Mouse (Mus musculus): ENCODE measurements around the gene Dhfr. TPM values are rescaled to one million over a fixed set of nuclear protein-coding genes. Genes with fewer than 3 reads are reported as not detected.

Gene Dhfr
- polyA plus RNA-seq, 1 experiment from 2014 or later, result 21.9 TPM

DNA sequence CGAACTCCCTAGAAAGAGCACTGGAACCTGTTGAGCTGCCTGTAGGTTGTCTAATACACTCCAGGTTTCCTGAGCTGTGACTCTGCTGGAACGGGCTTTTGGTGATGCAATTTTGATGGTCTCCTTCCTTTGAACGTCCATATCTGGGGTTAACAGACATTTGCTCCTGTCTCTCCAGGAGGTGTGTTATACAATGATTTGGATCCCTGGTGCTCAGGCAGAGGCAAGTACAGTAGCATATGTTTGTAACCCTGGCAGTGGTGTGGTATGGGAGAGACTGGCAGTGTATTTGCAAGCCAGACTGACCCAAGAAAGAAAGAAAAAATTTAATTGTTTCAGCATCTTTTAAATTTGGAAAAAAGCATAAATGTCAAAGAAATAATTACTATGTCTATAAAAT, 32.8 kb downstream of the Dhfr start:
- H3K36me3 ChIP-seq, result peaks cover 32% of the 10 kb centered on the region
- no peaks in the 10 kb centered on the region for H3K9me3 ChIP-seq

DNA sequence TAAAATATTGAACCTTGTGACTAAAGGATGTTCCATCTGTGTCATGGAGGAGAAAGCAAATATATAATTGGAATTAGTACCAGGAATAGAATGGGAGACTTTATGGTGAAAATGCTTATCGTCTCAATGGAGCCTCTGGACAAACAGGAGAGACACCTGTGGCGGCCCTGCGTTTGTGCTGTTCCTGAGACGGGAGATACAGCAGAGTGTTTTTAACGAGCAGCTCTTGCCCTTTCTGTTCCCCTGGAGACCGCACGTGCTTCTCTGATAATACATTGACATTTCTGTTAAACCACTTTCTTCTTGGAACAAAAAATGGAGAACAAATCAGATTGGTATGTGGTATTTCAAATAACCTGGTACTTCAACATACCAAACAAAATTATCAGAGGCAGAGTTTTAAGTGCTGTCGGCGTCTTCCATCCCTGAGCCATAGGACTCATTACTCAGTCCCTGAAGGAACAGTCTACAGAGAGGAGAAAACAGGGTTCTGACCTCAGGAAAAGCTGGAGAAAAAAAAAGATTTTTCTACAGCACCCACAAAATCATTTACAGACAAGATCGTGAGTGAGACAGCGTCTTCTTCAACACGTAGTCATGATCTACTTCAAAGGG, 38.6 kb downstream of the Dhfr start:
- no peak overlapping the region for H3K27ac ChIP-seq
- no peak for ATAC-seq (ENCODE audit: insufficient number of reproducible peaks, insufficient read depth, low FRiP score, low TSS enrichment, low read depth)

More for the DNA sequence above, 32.8 kb downstream of the Dhfr start:
- no peak overlapping the region for H3K4me3 ChIP-seq (replicated peaks)
- H3K4me2 ChIP-seq, result no peak overlapping the region
- H3K9ac ChIP-seq (replicated peaks), result no peak overlapping the region
- WGBS, result 80% methylated on average over 3 of the region's 3 CpGs
- no peaks in the 10 kb centered on the region for H3K4me1 ChIP-seq (replicated peaks)
- no peak for ATAC-seq (ENCODE audit: insufficient number of reproducible peaks, insufficient read depth, low FRiP score, low TSS enrichment, low read depth)
- no peaks in the 10 kb centered on the region for H3K27me3 ChIP-seq
- no peak overlapping the region for H3K27ac ChIP-seq

DNA sequence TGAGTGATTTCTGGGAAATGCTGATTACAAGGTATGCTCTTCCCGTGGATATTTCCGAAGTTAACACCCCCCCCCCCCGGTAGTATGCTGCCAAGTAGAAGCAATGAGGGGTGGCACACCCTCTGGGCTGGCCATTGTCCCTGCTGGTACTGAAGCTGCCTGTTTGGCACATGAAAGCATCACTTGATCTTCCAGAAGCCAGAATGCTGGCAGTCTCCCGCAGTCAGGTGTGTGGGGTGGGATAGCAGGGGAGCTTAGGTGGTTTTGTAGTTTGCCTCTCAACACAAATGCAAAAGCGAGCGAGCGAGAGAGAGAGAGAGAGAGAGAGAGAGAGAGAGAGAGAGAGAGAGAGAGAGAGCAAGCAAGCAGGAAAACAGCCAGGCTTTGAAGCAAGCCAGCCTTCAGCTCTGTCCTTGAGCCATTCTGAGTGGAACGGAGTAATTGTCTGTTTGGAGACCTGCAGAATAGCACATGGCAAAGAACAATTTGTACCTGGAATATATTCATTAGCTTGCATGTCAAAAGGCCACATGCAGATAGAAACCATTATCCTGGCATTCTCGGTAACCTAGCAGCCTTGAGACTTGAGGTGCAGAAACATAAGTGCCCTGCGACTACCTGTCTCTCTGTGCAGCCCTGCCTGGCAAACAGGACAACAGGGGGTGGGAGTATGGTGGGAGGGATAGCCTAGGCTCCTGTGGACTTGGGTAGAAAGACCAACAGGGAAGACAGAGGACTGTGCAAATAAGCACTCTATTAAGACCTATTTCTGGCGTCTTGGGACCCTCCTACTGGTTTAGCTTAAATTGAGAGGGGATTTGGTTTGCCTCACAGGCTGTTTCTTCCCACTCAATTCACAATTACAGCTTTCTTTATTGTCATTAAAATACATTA, 44.2 kb downstream of the Dhfr start:
- no peaks in the 10 kb centered on the region for H3K36me3 ChIP-seq
- H3K27me3 ChIP-seq, result no peaks in the 10 kb centered on the region
- no peaks in the 10 kb centered on the region for H3K4me1 ChIP-seq (replicated peaks)
- H3K4me3 ChIP-seq (replicated peaks), result no peak overlapping the region
- no peak overlapping the region for H3K4me2 ChIP-seq
- 76% methylated on average over 11 of the region's 11 CpGs for WGBS
- H3K9me3 ChIP-seq, result no peaks in the 10 kb centered on the region
- ATAC-seq (ENCODE audit: insufficient number of reproducible peaks, insufficient read depth, low FRiP score, low TSS enrichment, low read depth), result no peak
- no peak overlapping the region for H3K27ac ChIP-seq
- H3K9ac ChIP-seq (replicated peaks), result no peak overlapping the region

More for the DNA sequence above, 38.6 kb downstream of the Dhfr start:
- Histone ChIP-seq H3K36me3 (no peaks in the 10 kb centered on the region), H3K4me3 (replicated peaks) (no peak overlapping the region), H3K27me3 (no peaks in the 10 kb centered on the region), H3K9ac (replicated peaks) (no peak overlapping the region), H3K4me2 (no peak overlapping the region), H3K9me3 (no peaks in the 10 kb centered on the region), H3K4me1 (replicated peaks) (no peaks in the 10 kb centered on the region)
- WGBS, result 87% methylated on average over 12 of the region's 12 CpGs

DNA sequence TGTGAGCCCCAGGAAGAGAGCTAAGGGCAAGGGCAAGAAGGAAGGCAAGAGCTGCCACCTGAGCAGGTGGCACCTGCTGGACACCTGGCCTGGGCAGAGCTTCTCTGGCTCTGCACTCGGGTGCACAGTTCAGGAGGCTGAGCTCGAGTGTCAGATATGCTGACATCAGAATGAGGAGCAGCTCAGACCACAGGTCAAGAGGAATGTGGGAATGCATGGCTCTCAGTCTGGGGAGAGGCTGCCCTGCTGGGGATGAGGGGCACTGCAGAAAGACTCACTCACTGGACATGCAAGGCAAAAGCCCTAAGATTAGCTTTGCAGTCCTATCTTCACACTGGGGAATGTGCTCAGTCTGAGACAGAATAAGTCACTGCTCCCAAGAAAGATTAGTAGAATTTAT, 47.5 kb downstream of the Dhfr start:
- Histone ChIP-seq H3K9ac (replicated peaks) (no peak overlapping the region), H3K9me3 (0 out of 2 replicates have a peak, but pooled peaks cover 3% of the 10 kb centered on the region), H3K4me2 (no peak overlapping the region), H3K36me3 (no peaks in the 10 kb centered on the region), H3K27ac (no peak overlapping the region), H3K27me3 (no peaks in the 10 kb centered on the region), H3K4me1 (replicated peaks) (no peaks in the 10 kb centered on the region), H3K4me3 (replicated peaks) (no peak overlapping the region)
- 53% methylated on average over 2 of the region's 2 CpGs for WGBS
- no peak for ATAC-seq (ENCODE audit: insufficient number of reproducible peaks, insufficient read depth, low FRiP score, low TSS enrichment, low read depth)

DNA sequence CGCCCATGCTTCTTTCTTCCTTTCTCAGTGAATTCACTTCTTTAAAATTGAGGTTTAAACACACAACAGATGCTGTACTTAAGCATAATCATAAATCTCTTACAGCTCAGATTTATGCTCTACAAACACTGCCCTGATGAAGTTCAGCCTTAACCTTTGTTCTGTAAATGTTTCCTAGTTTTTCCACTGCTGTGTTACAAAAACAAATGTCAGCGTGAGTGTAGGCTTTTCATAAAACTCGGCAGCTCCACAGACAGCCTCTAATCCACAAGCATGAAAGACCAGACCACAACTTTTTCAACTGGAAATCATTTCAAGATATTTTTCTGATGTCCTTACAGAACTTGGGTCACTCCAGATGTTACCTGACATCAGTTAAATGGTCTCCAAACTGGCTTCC, 49.0 kb downstream of the Dhfr start:
- Histone ChIP-seq H3K4me1 (replicated peaks) (no peaks in the 10 kb centered on the region), H3K9ac (replicated peaks) (no peak overlapping the region), H3K9me3 (0 out of 2 replicates have a peak, but pooled peaks cover 3% of the 10 kb centered on the region), H3K27me3 (no peaks in the 10 kb centered on the region), H3K4me3 (replicated peaks) (no peak overlapping the region), H3K4me2 (no peak overlapping the region), H3K36me3 (no peaks in the 10 kb centered on the region), H3K27ac (no peak overlapping the region)
- WGBS, result 80% methylated on average over 3 of the region's 3 CpGs
- ATAC-seq (ENCODE audit: insufficient number of reproducible peaks, insufficient read depth, low FRiP score, low TSS enrichment, low read depth), result no peak

DNA sequence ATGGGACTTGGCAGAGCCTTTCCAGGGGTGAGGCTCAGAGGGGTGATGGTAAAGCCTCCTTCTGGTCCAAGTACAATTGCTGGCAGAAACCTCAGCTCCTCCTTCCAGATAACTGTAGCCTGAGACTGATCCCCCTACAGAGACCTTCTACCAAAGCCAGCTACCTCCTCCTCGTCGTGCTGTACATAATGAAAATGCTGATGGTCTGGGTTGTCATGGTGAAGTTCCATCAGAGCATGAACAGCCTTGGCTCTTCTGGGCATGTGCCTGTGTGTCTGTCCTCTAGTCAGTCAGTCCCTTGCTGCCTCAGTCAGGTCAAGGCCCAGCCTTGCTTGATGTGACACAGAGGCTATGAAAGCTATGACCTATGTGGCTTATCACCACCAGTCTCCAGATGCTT, 56.0 kb downstream of the Dhfr start:
- H3K4me2 ChIP-seq, result no peak overlapping the region
- no peaks in the 10 kb centered on the region for H3K36me3 ChIP-seq
- no peaks in the 10 kb centered on the region for H3K4me1 ChIP-seq (replicated peaks)
- H3K4me3 ChIP-seq (replicated peaks), result no peak overlapping the region
- WGBS, result 92% methylated on average over 2 of the region's 2 CpGs
- H3K27me3 ChIP-seq, result no peaks in the 10 kb centered on the region
- ATAC-seq (ENCODE audit: insufficient number of reproducible peaks, insufficient read depth, low FRiP score, low TSS enrichment, low read depth), result no peak
- no peak overlapping the region for H3K27ac ChIP-seq
- 0 out of 2 replicates have a peak, but pooled peaks cover 3% of the 10 kb centered on the region for H3K9me3 ChIP-seq
- H3K9ac ChIP-seq (replicated peaks), result no peak overlapping the region

DNA sequence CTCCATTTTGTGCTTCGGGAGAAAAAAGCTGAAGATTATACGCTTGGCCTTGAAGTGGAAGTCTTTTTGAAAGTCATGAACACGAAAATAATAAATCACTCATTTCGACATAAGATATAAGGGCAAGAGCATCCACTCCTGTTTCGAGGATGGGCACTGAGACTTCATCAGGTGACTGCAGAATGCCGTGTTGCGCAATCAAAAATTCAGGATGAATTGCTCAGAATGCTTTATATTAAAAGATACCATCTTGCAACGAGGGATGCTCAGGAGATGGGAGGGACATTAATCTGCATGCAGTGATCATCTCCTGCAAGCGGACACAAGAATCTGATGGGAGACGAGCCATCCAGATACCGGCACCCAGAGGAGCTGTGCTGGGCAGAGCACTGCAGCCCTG, 65.1 kb downstream of the Dhfr start:
- no peaks in the 10 kb centered on the region for H3K36me3 ChIP-seq
- ATAC-seq (ENCODE audit: insufficient number of reproducible peaks, insufficient read depth, low FRiP score, low TSS enrichment, low read depth), result no peak
- no peak overlapping the region for H3K4me3 ChIP-seq (replicated peaks)
- H3K9me3 ChIP-seq, result no peaks in the 10 kb centered on the region
- H3K27me3 ChIP-seq, result peaks cover 22% of the 10 kb centered on the region
- no peak overlapping the region for H3K4me2 ChIP-seq
- 87% methylated on average over 11 of the region's 11 CpGs for WGBS
- H3K4me1 ChIP-seq (replicated peaks), result no peaks in the 10 kb centered on the region
- H3K27ac ChIP-seq, result no peak overlapping the region
- no peak overlapping the region for H3K9ac ChIP-seq (replicated peaks)

DNA sequence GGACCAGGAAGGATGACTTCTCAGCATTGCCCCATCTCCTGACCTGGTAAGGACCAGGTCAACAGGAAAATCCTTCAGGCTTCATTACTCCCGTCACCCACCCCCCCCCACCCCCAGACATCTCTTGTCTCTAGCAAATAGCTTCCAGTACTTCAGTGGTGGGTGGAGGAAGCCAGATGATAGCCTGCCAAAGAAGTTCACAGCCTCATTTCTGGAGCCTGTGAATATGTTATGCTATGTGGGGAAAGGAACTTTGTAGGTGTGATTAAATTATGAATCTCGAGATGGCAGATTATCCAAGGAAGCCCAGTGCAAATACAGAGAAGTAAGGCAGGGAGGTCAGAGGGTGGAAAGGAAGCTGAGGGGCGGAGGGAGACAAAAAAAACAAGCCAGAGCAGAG, 69.2 kb downstream of the Dhfr start:
- Histone ChIP-seq H3K4me1 (replicated peaks) (peaks cover 15% of the 10 kb centered on the region), H3K36me3 (no peaks in the 10 kb centered on the region), H3K9me3 (no peaks in the 10 kb centered on the region), H3K27me3 (peaks cover 62% of the 10 kb centered on the region), H3K4me3 (replicated peaks) (no peak overlapping the region), H3K9ac (replicated peaks) (no peak overlapping the region), H3K4me2 (no peak overlapping the region), H3K27ac (no peak overlapping the region)
- ATAC-seq (ENCODE audit: insufficient number of reproducible peaks, insufficient read depth, low FRiP score, low TSS enrichment, low read depth), result no peak
- 67% methylated on average over 3 of the region's 3 CpGs for WGBS

DNA sequence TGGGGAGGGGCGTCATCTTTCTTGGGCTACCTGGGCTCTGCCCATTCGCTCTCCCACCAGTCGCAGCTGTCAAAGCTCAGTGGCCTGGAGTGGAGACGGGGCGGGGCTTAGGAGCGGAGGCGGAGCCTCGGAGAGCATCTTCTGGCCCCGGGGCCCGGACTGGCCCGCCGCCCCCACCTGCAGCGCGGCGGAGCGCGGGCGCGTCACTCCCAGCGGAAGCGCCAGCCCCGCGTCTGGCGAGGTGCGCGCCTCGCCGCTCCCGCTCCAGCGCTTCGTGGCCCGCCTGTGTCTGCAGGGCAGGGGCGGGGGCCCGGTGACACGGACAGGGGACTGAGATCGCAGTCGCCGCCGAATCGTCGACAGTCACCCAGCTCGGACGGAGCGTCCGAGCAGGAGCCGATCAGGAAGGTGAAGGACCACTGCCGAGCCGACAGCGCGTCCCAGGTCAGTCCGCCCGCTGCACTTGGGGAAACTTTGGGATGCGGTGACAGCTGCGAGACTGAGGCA, 71.3 kb downstream of the Dhfr start, which contains the start of gene Ankrd34b:
Gene Ankrd34b, plus strand, starts transcription at position 139 of the 507 bp plus-strand sequence.
- Histone ChIP-seq H3K9me3 (no peaks in the 10 kb centered on the region), H3K27me3 (peaks cover 70% of the 10 kb centered on the region), H3K4me1 (replicated peaks) (peaks cover 15% of the 10 kb centered on the region), H3K36me3 (no peaks in the 10 kb centered on the region), H3K27ac (no peak within 1 kb of the TSS), H3K4me3 (replicated peaks) (peak within 1 kb of the TSS; percentile 68), H3K4me2 (peak within 1 kb of the TSS; percentile 100), H3K9ac (replicated peaks) (peak within 1 kb of the TSS; percentile 69)
- under 1% methylated on average over 54 of the region's 54 CpGs for WGBS
- peak; percentile 44 for ATAC-seq (ENCODE audit: insufficient number of reproducible peaks, insufficient read depth, low FRiP score, low TSS enrichment, low read depth)

DNA sequence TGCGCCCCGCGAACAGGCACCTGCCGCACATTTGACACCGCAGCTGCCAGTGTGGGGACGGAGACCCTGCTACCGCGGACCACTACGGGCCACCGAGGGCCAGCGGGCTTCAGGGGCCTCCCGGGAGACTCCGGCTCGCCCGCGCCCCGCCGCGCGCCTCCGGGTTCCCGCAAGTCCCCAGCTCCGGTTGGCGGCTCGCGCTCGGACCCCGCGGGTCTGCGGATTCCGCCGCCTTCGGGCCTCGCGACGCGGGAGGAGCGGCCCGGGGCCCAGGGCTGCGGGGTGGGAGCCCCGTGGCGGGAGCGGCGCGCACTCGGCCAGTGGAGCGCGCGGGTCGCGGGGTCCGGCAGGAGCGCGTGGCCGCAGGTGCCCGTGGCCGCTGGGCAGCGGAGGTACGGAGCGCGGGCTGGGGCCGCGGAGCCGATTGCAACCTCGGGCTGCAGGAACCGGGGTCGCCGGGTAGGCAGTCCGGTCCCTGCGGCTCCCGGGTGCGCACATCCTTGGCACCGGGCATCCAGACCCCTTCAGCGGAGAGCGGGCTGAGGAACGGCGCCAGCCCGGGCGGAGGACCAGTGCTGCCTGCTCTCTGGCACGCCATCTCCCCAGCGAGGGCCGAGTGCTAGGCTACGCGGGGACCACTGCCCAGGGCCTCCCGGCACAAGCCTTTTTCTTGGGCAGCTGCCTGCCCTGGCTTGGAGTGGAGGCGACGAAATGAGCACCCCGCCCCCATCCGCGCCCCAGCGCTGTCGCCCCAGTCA, 71.9 kb downstream of the Dhfr start:
- H3K4me2 ChIP-seq, result peak overlapping the region; percentile 100
- no peaks in the 10 kb centered on the region for H3K9me3 ChIP-seq
- peak; percentile 50; the same call in 1 of the 2 replicates for ATAC-seq (ENCODE audit: insufficient number of reproducible peaks, insufficient read depth, low FRiP score, low TSS enrichment, low read depth)
- no peak overlapping the region for H3K27ac ChIP-seq
- peaks cover 15% of the 10 kb centered on the region for H3K4me1 ChIP-seq (replicated peaks)
- H3K9ac ChIP-seq (replicated peaks), result peak overlapping the region; percentile 69
- peak overlapping the region; percentile 68 for H3K4me3 ChIP-seq (replicated peaks)
- peaks cover 70% of the 10 kb centered on the region for H3K27me3 ChIP-seq
- H3K36me3 ChIP-seq, result no peaks in the 10 kb centered on the region
- under 1% methylated on average over 91 of the region's 92 CpGs for WGBS

Measured in limb, embryonic 12.5 days (tissue).